Mouse (Mus musculus): ENCODE measurements around the gene Myom3. TPM values are rescaled to one million over a fixed set of nuclear protein-coding genes. Genes with fewer than 3 reads are reported as not detected.

Myom3 gene
- total and polyA plus RNA-seq, 3 experiments: not detected

GRCm38 (mm10) chr4:135733901-135734300 lies 25.6 kb upstream of the Myom3 start:
- TF ChIP-seq NRF1 (IDR thresholded peaks at IDR 0.05; ENCODE audit: insufficient read depth, low read depth, low read length, poor library complexity, severe bottlenecking) (no peak), MAZ (IDR thresholded peaks at IDR 0.05; ENCODE audit: low read depth, low read length) (no peak), RAD21 (IDR thresholded peaks at IDR 0.05; ENCODE audit: low read depth, low read length) (no peak), CHD1 (IDR thresholded peaks at IDR 0.05; ENCODE audit: low read depth, low read length) (no peak), E2F4 (IDR thresholded peaks at IDR 0.05; ENCODE audit: borderline replicate concordance, low read depth, low read length) (no peak), TBP (IDR thresholded peaks at IDR 0.05; ENCODE audit: low read depth, low read length) (no peak), ETS1 (IDR thresholded peaks at IDR 0.05; ENCODE audit: low read depth, low read length) (no peak), NELFE (IDR thresholded peaks at IDR 0.05; ENCODE audit: low read depth, low read length) (no peak), MYB (IDR thresholded peaks at IDR 0.05; ENCODE audit: low read depth, low read length) (no peak), POLR2A (IDR thresholded peaks at IDR 0.05; ENCODE audit: control insufficient read depth in 1 of 2, insufficient read depth in 1 of 2, low read depth in 1 of 2, low read length in 2 of 2, poor library complexity in 1 of 2) (no peak), MXI1 (IDR thresholded peaks at IDR 0.05; ENCODE audit: low read depth, low read length) (no peak), BHLHE40 (IDR thresholded peaks at IDR 0.05; ENCODE audit: borderline replicate concordance, low read depth, low read length) (no peak), MAX (IDR thresholded peaks at IDR 0.05; ENCODE audit: low read length) (no peak), RCOR1 (IDR thresholded peaks at IDR 0.05; ENCODE audit: low read depth, low read length) (no peak), POLR2AphosphoS5 (IDR thresholded peaks at IDR 0.05; ENCODE audit: borderline replicate concordance, low read depth, low read length) (no peak), USF1 (IDR thresholded peaks at IDR 0.05; ENCODE audit: low read depth, low read length) (no peak), ZKSCAN1 (IDR thresholded peaks at IDR 0.05; ENCODE audit: low read depth, low read length) (no peak), TAL1 (IDR thresholded peaks at IDR 0.05; ENCODE audit: low read length) (no peak), JUND (IDR thresholded peaks at IDR 0.05; ENCODE audit: low read depth, low read length) (no peak)
- Histone ChIP-seq H3K79me2 (ENCODE audit: control insufficient read depth, insufficient read depth, low read length, poor library complexity) (no peaks in the 10 kb centered on the region), H3K9me3 (replicated peaks; ENCODE audit: insufficient read depth, low read length) (no peaks in the 10 kb centered on the region), H3K4me3 (ENCODE audit: control insufficient read depth in 1 of 2, insufficient read depth in 1 of 2, low read depth in 2 of 2, low read length in 2 of 2) (no peak overlapping the region), H3K36me3 (ENCODE audit: control insufficient read depth in 1 of 2, insufficient read depth in 2 of 2, low read length in 2 of 2) (no peaks in the 10 kb centered on the region), H3K27me3 (ENCODE audit: control insufficient read depth in 1 of 2, insufficient read depth in 2 of 2, low read length in 2 of 2) (peaks cover 0 to 4% of the 10 kb centered on the region in 2 experiments; a peak in 3 of 4 replicates), H3K27ac (ENCODE audit: control insufficient read depth, low read depth, low read length) (no peak overlapping the region), H3K4me1 (ENCODE audit: control insufficient read depth in 1 of 2, insufficient read depth in 2 of 2, low read length in 2 of 2) (no peaks in the 10 kb centered on the region), H3K9ac (ENCODE audit: control insufficient read depth, low read depth, low read length, poor library complexity, severe bottlenecking) (no peak overlapping the region)
- DNase-seq (ENCODE audit: low read depth, low spot score): no peak

- no peaks in the 10 kb centered on the region for H3K4me1 ChIP-seq (ENCODE audit: control insufficient read depth in 1 of 2, insufficient read depth in 2 of 2, low read length in 2 of 2)
- DNase-seq (ENCODE audit: low read depth, low spot score): no peak
- no peak overlapping the region for H3K27ac ChIP-seq (ENCODE audit: control insufficient read depth, low read depth, low read length)
- H3K9ac ChIP-seq (ENCODE audit: control insufficient read depth, low read depth, low read length, poor library complexity, severe bottlenecking): no peak overlapping the region
- no peaks in the 10 kb centered on the region for H3K9me3 ChIP-seq (replicated peaks; ENCODE audit: insufficient read depth, low read length)
- TF ChIP-seq USF1 (IDR thresholded peaks at IDR 0.05; ENCODE audit: low read depth, low read length) (no peak), E2F4 (IDR thresholded peaks at IDR 0.05; ENCODE audit: borderline replicate concordance, low read depth, low read length) (no peak), ZKSCAN1 (IDR thresholded peaks at IDR 0.05; ENCODE audit: low read depth, low read length) (no peak), SMC3 (IDR thresholded peaks at IDR 0.05; ENCODE audit: low read depth, low read length) (no peak), JUND (IDR thresholded peaks at IDR 0.05; ENCODE audit: low read depth, low read length) (no peak), MAFK (IDR thresholded peaks at IDR 0.05; ENCODE audit: borderline replicate concordance, low read depth, low read length) (no peak), MAX (IDR thresholded peaks at IDR 0.05; ENCODE audit: low read length) (no peak), MYC (IDR thresholded peaks at IDR 0.05; ENCODE audit: low read depth, low read length) (no peak), MAZ (IDR thresholded peaks at IDR 0.05; ENCODE audit: low read depth, low read length) (no peak), RAD21 (IDR thresholded peaks at IDR 0.05; ENCODE audit: low read depth, low read length) (no peak), KAT2A (conservative IDR thresholded peaks at IDR 0.05; ENCODE audit: low read depth, low read length) (no peak), GATA1 (IDR thresholded peaks at IDR 0.05; ENCODE audit: low read depth, low read length) (no peak), CHD1 (IDR thresholded peaks at IDR 0.05; ENCODE audit: low read depth, low read length) (no peak), GABPA (IDR thresholded peaks at IDR 0.05; ENCODE audit: low read depth, low read length) (no peak), TBP (IDR thresholded peaks at IDR 0.05; ENCODE audit: low read depth, low read length) (no peak), MYB (IDR thresholded peaks at IDR 0.05; ENCODE audit: low read depth, low read length) (no peak), TAL1 (IDR thresholded peaks at IDR 0.05; ENCODE audit: low read length) (no peak), MEF2A (IDR thresholded peaks at IDR 0.05; ENCODE audit: extremely low read depth, insufficient replicate concordance, low read depth, low read length, poor library complexity, severe bottlenecking) (no peak)
- no peaks in the 10 kb centered on the region for H3K79me2 ChIP-seq (ENCODE audit: control insufficient read depth, insufficient read depth, low read length, poor library complexity)
- no peaks in the 10 kb centered on the region for H3K27me3 ChIP-seq (ENCODE audit: control insufficient read depth in 1 of 2, insufficient read depth in 2 of 2, low read length in 2 of 2)
- H3K4me3 ChIP-seq (ENCODE audit: control insufficient read depth in 1 of 2, insufficient read depth in 1 of 2, low read depth in 2 of 2, low read length in 2 of 2): no peak overlapping the region
- H3K36me3 ChIP-seq (ENCODE audit: control insufficient read depth in 1 of 2, insufficient read depth in 2 of 2, low read length in 2 of 2): no peaks in the 10 kb centered on the region
Measured at GRCm38 (mm10) chr4:135736903-135737302, 22.6 kb upstream of the Myom3 start.
